Mouse (Mus musculus) cerebellum, postnatal 36 days (tissue): ENCODE measurements around the gene 3110009E18Rik.

Source experiments
- DNase-seq, 2 experiments: peaks; one replicate each; pipeline ENCODE4 v3.0.0; 2021 to 2022; ENCODE audit warnings: mixed read lengths in 2 of 2

The 3110009E18Rik gene

GRCm38 (mm10) chr1:120120969-120121811 lies at the start of gene 3110009E18Rik, which contains the start of gene Dbi:
Gene 3110009E18Rik (plus strand): TSS chr1:120121187.
Gene Dbi (minus strand): TSS chr1:120121078.
- DNase-seq: peak; percentile 97 to 98

DNA sequence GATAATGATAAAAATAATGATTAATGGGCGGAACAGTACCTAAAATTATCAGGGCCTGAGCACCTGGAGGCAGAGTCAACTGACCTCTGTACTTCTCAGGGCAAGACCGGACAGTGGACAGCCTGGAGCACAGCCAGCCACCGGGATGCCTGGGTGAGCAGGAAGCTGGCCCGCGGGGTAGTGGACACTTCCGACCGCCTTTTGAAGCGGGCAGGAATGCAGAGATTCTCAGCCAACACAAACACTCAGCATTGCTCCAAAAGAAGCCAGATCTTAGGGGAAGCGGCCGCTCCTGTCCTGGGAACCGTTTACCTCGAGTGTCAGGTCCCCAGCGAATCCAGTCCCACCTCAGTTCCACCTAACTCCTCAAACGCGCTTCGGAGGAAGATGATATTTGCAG lies 48.1 kb upstream of the 3110009E18Rik start:
- peak; percentile 39 to 55 for DNase-seq

DNA sequence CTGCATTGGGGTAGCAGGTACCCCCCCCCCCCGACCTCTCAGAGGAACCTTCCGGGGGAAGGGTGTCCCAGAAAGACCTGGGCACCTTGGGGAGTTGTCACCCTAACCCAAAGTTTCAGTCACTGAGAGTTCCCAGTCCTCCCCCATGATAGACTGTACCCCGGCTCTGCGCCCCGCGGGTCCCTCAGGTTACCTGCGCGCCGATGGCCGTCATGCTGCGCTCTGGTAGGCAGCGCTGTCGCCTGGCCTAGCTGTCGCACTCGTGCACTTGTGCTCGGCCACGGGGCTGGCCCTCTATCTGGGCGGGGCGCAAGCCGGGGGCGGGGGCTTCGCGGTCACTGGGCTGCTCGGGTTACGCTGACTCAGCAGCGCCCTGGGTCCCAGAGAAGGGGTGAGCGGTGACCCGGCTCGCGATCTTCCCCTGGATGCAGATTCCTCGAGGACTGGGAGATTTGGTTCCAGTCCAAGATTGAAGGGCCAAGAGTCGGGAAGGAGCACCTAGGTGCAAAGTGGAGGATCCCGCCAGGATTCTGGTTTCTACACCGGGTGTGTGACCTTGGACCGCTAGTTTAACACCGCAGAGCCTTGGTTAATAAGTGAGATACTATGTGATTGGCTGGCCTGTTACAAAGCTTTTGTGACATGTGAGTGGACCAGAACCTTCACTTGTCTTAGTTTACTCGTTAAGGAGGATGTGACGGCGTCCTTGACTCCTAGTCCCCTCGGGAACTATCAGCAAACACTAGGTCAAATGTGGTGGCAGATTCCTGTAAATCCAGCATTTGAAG lies 47.3 kb upstream of the 3110009E18Rik start, which contains the start of gene Tmem37:
Gene Tmem37, minus strand, starts transcription at position 556 of the 788 bp plus-strand sequence.
- DNase-seq: peak; percentile 16 to 31

DNA sequence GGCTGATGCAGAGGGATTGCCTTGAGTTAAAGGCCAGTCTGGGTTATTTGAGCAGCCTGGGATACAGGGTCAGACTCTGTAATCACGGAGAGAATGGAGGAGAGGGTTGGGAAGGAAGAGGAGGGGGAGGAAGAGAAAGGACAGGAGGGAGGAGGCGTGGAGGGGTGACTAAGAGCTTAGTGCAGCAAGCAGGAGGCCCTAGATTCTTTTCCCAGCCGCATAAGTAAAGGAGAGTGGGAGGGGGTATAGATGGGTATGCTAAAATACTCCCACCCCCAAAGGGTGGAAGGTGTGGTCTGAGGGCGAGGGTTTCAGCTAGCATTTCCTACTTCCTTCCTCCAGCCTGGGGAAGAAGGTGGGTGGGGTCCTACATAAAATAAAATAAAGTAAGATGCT lies 46.7 kb upstream of the 3110009E18Rik start:
- DNase-seq: no peak

GRCm38 (mm10) chr1:120074931-120075330 lies 46.1 kb upstream of the 3110009E18Rik start:
- peak; percentile 39 to 55 for DNase-seq

DNA sequence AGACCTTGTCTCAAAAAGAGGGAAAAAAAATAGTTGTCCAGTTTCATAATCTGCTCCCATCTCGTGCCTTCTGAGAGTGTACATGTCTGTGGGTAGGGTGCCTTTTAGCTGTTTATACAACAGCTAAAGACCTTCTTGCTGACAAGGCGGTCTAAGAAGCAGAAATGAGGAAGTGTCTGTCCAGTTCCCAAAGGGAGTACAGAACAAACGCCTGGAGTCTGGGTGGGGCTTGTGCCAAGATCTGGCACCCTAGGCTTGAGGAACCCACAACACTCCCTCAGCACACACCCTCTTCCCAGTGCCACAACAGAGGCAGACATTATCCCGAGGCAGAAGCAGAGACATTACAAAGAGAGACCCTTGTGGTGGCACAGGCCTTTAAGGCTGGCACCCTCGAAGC lies 45.5 kb upstream of the 3110009E18Rik start:
- DNase-seq: no peak

GRCm38 (mm10) chr1:120077746-120078410 lies 43.1 kb upstream of the 3110009E18Rik start:
- DNase-seq: no peak

GRCm38 (mm10) chr1:120080632-120081031 lies 40.4 kb upstream of the 3110009E18Rik start:
- DNase-seq: no peak

GRCm38 (mm10) chr1:120082957-120083585 lies 37.9 kb upstream of the 3110009E18Rik start:
- DNase-seq: no peak

DNA sequence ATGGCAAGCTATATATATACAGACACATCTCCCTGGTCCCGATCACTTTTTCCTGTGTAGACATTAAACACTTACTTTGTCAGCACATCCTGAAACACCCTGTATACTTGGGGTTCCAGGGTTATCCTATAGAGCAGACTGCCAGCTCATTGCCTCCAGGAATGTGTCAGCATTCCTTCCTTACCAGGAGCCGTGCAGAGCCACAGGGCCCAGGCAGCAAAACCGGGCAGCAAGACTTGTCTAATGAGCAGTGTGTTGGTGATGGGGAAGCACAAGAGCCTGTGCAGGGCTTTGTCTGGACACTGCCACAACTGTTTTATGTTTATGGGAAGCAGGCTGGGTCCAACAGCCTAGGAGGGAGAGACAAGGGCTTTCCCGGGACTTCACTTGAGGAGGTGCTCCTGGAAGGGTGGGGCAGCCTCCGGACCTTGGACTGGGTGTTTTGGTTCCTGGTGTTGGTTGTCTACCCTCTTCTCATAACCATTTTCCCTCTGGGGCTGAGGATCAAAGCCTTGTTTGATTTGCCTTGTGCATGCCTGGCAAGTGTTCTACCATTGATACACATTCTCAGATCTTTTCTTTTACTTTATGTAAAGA lies 37.0 kb upstream of the 3110009E18Rik start:
- DNase-seq: no peak

DNA sequence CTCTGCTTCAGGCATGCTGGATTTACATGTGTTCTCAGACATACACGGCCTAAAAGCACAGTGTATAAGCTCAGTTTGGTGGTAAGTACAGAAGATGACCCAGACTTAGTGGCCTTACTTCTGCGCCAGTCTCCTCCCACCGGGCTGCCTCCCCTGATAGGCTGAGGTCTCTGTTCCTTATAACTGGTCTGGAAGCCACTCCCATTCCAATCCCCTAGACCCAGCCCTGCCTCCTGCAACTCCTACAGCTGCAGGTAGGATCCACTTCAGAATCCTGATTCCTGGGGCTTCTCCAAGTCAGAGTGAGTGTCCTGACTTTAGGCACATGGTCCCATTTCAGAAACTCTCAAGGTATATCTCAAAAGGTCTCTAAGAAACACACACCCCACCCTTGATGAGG lies 35.3 kb upstream of the 3110009E18Rik start:
- DNase-seq: no peak

- no peak for DNase-seq
These were observed 34.3 kb upstream of the 3110009E18Rik start for GRCm38 (mm10) chr1:120086644-120087043.

DNA sequence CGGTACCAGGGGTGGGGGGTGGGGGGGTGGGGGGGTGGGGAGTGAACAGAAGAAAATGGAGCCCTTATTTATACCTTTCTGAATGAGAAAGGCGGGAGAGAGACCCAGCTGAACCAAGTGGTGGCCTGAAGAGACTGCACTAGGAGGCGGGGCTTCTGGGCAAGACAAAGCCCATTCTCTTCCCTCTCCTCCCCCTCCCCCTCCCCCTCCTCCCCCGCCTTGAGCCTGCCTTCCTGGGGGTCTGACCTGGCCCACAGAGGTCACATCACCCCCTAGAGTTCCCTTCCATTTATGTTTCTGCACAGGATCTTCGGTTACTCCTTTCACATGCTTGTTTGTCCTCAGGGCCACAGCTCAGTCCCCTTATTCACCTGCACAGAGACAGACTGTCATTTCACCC lies 31.8 kb upstream of the 3110009E18Rik start:
- DNase-seq: no peak

DNA sequence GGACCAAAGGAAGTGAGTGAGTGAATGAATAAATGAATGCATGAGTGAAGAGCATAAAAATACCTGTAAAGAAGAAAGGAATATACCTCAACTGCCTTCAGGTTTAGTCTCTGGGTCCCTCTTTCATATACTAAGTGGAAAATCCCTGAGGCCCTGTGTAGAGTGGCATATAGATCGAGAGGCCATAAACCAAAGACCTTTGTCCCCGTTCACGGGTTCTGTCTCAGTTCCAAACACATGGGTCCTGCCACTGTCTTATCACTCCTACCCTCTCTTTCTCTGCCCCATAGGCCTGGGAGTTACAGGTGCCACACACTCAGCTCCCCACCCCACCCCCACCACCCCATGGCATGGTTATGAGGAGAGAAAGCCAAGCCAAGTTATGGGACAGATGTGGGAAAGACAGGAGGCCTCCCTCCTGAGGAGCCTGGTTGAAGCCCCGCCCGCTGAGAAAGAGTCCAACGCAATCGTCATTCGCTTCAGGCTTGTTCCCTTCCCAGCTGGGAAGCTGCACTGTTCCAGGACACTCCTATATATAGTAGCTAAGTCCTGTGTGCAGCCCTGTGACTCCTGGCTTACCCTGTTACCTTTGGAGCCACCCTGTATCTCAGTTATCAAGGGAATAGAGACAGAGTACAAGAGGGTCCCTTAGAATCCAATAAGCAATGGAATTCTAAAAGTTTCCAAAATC lies 30.0 kb upstream of the 3110009E18Rik start:
- DNase-seq: no peak

DNA sequence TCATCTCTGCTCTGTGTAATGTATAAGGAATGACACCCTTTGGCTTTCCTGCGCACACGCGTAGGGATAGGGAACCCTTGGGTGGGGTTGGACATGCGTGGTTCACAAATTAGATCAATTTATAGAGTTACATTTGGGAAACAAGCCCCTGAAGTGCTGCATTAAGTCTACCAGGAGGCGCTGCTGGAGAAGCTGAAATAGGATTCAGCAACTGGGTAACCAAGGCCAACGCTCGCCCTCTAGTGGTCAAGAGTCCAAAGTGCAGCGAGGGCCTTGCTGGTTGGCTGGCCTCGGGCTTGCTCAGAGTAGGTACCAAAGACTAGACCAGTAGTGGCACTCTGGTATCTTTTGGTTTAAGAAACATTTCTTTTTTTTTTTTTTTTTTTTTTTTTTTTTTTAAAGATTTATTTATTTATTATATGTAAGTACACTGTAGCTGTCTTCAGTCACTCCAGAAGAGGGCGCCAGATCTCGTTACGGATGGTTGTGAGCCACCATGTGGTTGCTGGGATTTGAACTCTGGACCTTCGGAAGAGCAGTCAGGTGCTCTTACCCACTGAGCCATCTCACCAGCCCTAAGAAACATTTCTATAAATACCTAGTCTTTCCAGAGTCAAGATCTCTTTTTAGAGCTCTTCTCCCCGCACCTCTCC lies 27.4 kb upstream of the 3110009E18Rik start:
- peak; percentile 86 to 91 for DNase-seq

- DNase-seq: no peak
These were observed 26.1 kb upstream of the 3110009E18Rik start for GRCm38 (mm10) chr1:120094920-120095319.

DNA sequence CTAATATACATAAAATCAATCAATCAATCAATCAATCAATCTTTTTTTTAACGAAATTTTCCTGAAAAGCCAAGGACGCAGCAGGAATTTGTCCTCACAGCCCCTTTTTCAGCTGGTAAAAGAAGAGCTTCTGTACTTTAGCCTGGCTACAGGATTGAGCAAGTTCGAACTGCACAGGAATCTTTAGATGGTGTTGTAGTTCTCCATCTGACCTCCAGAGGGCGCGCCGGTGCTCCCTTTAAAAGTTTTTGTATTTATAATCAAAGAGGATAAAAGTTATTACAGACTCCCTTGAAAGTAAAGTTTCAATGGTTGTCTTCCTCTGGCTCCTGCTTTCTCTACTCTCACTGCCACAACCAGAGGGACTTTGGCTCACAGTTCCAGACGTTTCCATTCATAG lies 22.7 kb upstream of the 3110009E18Rik start:
- DNase-seq: peak; percentile 56 to 66

DNA sequence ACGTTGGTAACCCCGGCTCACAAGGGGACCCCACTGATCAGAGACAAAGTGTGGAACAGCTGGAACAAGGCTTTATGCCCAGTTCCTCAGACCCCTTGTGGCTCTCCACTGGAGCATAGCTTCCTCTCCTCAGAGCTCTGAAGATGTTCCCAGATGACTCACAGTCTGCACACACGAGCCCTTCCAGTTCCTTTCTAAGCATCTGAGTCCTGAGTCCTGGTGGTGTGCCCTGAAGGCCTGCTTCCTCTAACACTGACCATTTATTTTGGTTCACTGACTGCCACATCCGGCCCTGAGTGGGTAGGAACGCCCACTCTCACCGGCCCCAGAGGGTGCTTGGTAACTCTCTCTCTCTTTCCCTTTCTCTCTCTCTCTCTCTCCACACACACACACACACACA lies 21.5 kb upstream of the 3110009E18Rik start:
- no peak for DNase-seq

- no peak for DNase-seq
These were observed 20.3 kb upstream of the 3110009E18Rik start for GRCm38 (mm10) chr1:120100456-120101226.

- DNase-seq: no peak
These were observed 19.8 kb upstream of the 3110009E18Rik start for GRCm38 (mm10) chr1:120101227-120101609.
